Comparison of ENCODE assay signal across 15 mouse cellular contexts in genomic region chr6:143431896-143432450, GRCm38 (mm10).
DNase-seq lines count a peak whose midpoint lies in the region; ATAC-seq lines count a peak whose summit lies in the region.
"Had no signal": no experiment of that assay in that cellular context is flagged by ENCODE, and none has a peak within 500 bp of the region (broad histone marks: within the 10 kb centered on the region; RNA-seq: fewer than 3 reads in every experiment).

No protein-coding gene starts in this region.

- no peak overlapping the region for H3K4me3 ChIP-seq in forebrain, embryonic 10.5 days
- no peak overlapping the region for H3K4me3 ChIP-seq in hindbrain, embryonic 13.5 days
- H3K4me3 ChIP-seq: heart, embryonic 15.5 days; intestine, embryonic 15.5 days; kidney, embryonic 15.5 days; liver, embryonic 15.5 days had no signal

- no peak overlapping the region for H3K27ac ChIP-seq in forebrain, embryonic 10.5 days
- H3K27ac ChIP-seq in hindbrain, embryonic 13.5 days = no peak overlapping the region
- H3K27ac ChIP-seq: heart, embryonic 15.5 days; intestine, embryonic 15.5 days; kidney, embryonic 15.5 days; liver, embryonic 15.5 days had no signal

- H3K9ac ChIP-seq in hindbrain, embryonic 13.5 days = no peak overlapping the region
- H3K9ac ChIP-seq: heart, embryonic 15.5 days; intestine, embryonic 15.5 days; kidney, embryonic 15.5 days; liver, embryonic 15.5 days had no signal

- H3K27me3 ChIP-seq in forebrain, embryonic 10.5 days (ENCODE audit: poor library complexity, severe bottlenecking) = no peaks in the 10 kb centered on the region
- no peaks in the 10 kb centered on the region for H3K27me3 ChIP-seq in hindbrain, embryonic 13.5 days
- H3K27me3 ChIP-seq: heart, embryonic 15.5 days; intestine, embryonic 15.5 days; kidney, embryonic 15.5 days; liver, embryonic 15.5 days had no signal

- H3K9me3 ChIP-seq in forebrain, embryonic 10.5 days = no peaks in the 10 kb centered on the region
- H3K9me3 ChIP-seq in hindbrain, embryonic 13.5 days = no peaks in the 10 kb centered on the region
- H3K9me3 ChIP-seq: heart, embryonic 15.5 days; intestine, embryonic 15.5 days; kidney, embryonic 15.5 days; liver, embryonic 15.5 days had no signal

- no peaks in the 10 kb centered on the region for H3K36me3 ChIP-seq in forebrain, embryonic 10.5 days (replicated peaks)
- no peaks in the 10 kb centered on the region for H3K36me3 ChIP-seq in hindbrain, embryonic 13.5 days
- H3K36me3 ChIP-seq: heart, embryonic 15.5 days; intestine, embryonic 15.5 days; kidney, embryonic 15.5 days; liver, embryonic 15.5 days had no signal

- WGBS in forebrain, embryonic 10.5 days = 91% methylated on average over 13 of the region's 13 CpGs
- 90% methylated on average over 13 of the region's 13 CpGs for WGBS in hindbrain, embryonic 13.5 days

- H3K4me1 ChIP-seq in forebrain, embryonic 10.5 days = peaks cover 3% of the 10 kb centered on the region; the same call in 1 of the 2 replicates
- H3K4me1 ChIP-seq in hindbrain, embryonic 13.5 days (replicated peaks) = peaks cover 4% of the 10 kb centered on the region; the same call in 1 of the 2 replicates
- H3K4me1 ChIP-seq: heart, embryonic 15.5 days; intestine, embryonic 15.5 days; kidney, embryonic 15.5 days; liver, embryonic 15.5 days had no signal

- peak; percentile 68 to 84 for DNase-seq in layer of hippocampus, adult 18-20 months (ENCODE audit: low spot score in 2 of 2)
- no peak for DNase-seq in layer of hippocampus, adult 9-10 months (ENCODE audit: low spot score)
- peak; percentile 68 to 89 for DNase-seq in frontal cortex, adult 2 months (ENCODE audit: extremely low spot score in 1 of 2, low spot score in 1 of 2)
- DNase-seq in layer of hippocampus, adult 9-11 months = peak; percentile 71
- peak; percentile 59 for DNase-seq in right cerebral cortex, postnatal 14 days
- no peak for DNase-seq in forebrain, embryonic 10.5 days (ENCODE audit: extremely low spot score, low spot score)
- DNase-seq: adrenal gland, postnatal 10 days; cerebellum, adult 8-10 months; lung, postnatal 10 days; thymus, adult 18-20 months had no signal

- no peak for ATAC-seq in hindbrain, embryonic 13.5 days (ENCODE audit: low FRiP score)
- ATAC-seq: intestine, embryonic 15.5 days had no signal

- no peak overlapping the region for H3K4me2 ChIP-seq in hindbrain, embryonic 13.5 days
- H3K4me2 ChIP-seq: heart, embryonic 15.5 days; intestine, embryonic 15.5 days; kidney, embryonic 15.5 days; liver, embryonic 15.5 days had no signal

Comparison
In these comparisons a context has a peak if more than half of its experiments do, and no peak if none do; other contexts are left out.
1. DNase-seq: peak in layer of hippocampus, adult 18-20 months (2 of 2), frontal cortex, adult 2 months (2 of 2), layer of hippocampus, adult 9-11 months (single experiment) and right cerebral cortex, postnatal 14 days (single experiment); none in layer of hippocampus, adult 9-10 months (single experiment) and forebrain, embryonic 10.5 days (single experiment).